Mouse (Mus musculus) CH12.LX (cell line): ENCODE data around the gene Scaf4. TPM values are rescaled to one million over a fixed set of nuclear protein-coding genes. Genes with fewer than 3 reads are reported as not detected.

ENCODE experiments used
- DNase-seq: peaks from one replicate; pipeline ENCODE4 v3.0.0-alpha.2; 2013; ENCODE audit errors: extremely low read depth
- H3K27ac ChIP-seq: 2 replicates; pipeline ENCODE4 v1.5.1; 2012; ENCODE audit warnings: low read depth, mild to moderate bottlenecking, control low read depth, moderate library complexity; ENCODE audit not compliant: insufficient read depth
- H3K27me3 ChIP-seq: replicated peaks from 2 replicates; pipeline ENCODE3; 2012; ENCODE audit warnings: inconsistent platforms
- H3K36me3 ChIP-seq, 2 experiments: replicated peaks in 1 of 2; 2 replicates each; pipeline versions ENCODE3 to v1.6.1; 2012; ENCODE audit warnings: inconsistent platforms in 1 of 2, low read length in 1 of 2, mild to moderate bottlenecking in 1 of 2, mixed read lengths in 1 of 2, moderate library complexity in 1 of 2; ENCODE audit not compliant: control insufficient read depth in 1 of 2, insufficient read depth in 1 of 2
- H3K4me1 ChIP-seq, 2 experiments: 2 replicates each; pipeline ENCODE4 v1.6.1; 2012; ENCODE audit warnings: inconsistent platforms in 1 of 2, moderate library complexity in 1 of 2; ENCODE audit not compliant: insufficient read depth in 2 of 2, control insufficient read depth in 1 of 2
- H3K4me2 ChIP-seq: 2 replicates; pipeline ENCODE4 v1.6.1; 2012; ENCODE audit warnings: low read depth, mild to moderate bottlenecking, control low read depth; ENCODE audit not compliant: poor library complexity, insufficient read depth, severe bottlenecking
- H3K4me3 ChIP-seq, 3 experiments: fragments of 150-350 bp in 1 of 3; sonication (generic) in 1 of 3; replicated peaks in 1 of 3; 2 replicates each; pipeline versions ENCODE3 to v1.5.1; 2011 to 2012; ENCODE audit warnings: low read depth in 2 of 3, low read length in 2 of 3, mild to moderate bottlenecking in 2 of 3, moderate library complexity in 2 of 3, control low read depth in 1 of 3, improper control_type of control experiment in 1 of 3, inconsistent platforms in 1 of 3, mixed read lengths in 1 of 3; ENCODE audit not compliant: poor library complexity in 1 of 3
- H3K79me2 ChIP-seq: replicated peaks from 2 replicates; pipeline ENCODE4 v1.6.1; 2012; ENCODE audit warnings: mild to moderate bottlenecking, moderate library complexity; ENCODE audit not compliant: control insufficient read depth, poor library complexity, insufficient read depth, severe bottlenecking; ENCODE audit errors: extremely low read depth
- H3K9ac ChIP-seq: 2 replicates; pipeline ENCODE4 v1.6.1; 2012; ENCODE audit warnings: low read depth, mild to moderate bottlenecking, control low read depth, moderate library complexity; ENCODE audit not compliant: insufficient read depth
- H3K9me3 ChIP-seq: replicated peaks from 2 replicates; pipeline ENCODE3; 2012; ENCODE audit warnings: low read length, inconsistent platforms, mixed read lengths
- CTCF ChIP-seq, 2 experiments: IDR thresholded peaks in 1 of 2; conservative IDR thresholded peaks in 1 of 2; 2 replicates each; pipeline ENCODE4 v1.5.1; 2011 to 2012; ENCODE audit warnings: low read depth in 2 of 2, low read length in 2 of 2, improper control_type of control experiment in 1 of 2, inconsistent platforms in 1 of 2, mild to moderate bottlenecking in 1 of 2, moderate library complexity in 1 of 2
- ELF1 ChIP-seq: IDR thresholded peaks from 2 replicates; pipeline ENCODE4 v1.6.1; 2014; ENCODE audit warnings: low read depth, mild to moderate bottlenecking, inconsistent platforms, low read length, improper control_type of control experiment
- GABPA ChIP-seq: IDR thresholded peaks from 2 replicates; pipeline ENCODE4 v1.6.1; 2012; ENCODE audit warnings: low read depth, low read length, improper control_type of control experiment, inconsistent platforms; ENCODE audit not compliant: insufficient replicate concordance
- HCFC1 ChIP-seq: IDR thresholded peaks from 2 replicates; pipeline ENCODE4 v1.6.1; 2012; ENCODE audit warnings: low read depth, mild to moderate bottlenecking, inconsistent platforms, low read length, improper control_type of control experiment
- JUN ChIP-seq: IDR thresholded peaks from 2 replicates; pipeline ENCODE4 v1.6.1; 2011; ENCODE audit warnings: low read depth, mild to moderate bottlenecking, low read length, improper control_type of control experiment, moderate library complexity; ENCODE audit not compliant: insufficient read depth
- KAT2A ChIP-seq: IDR thresholded peaks from 2 replicates; pipeline ENCODE4 v1.6.1; 2012; ENCODE audit warnings: low read length, improper control_type of control experiment, inconsistent platforms; ENCODE audit not compliant: insufficient replicate concordance
- MAZ ChIP-seq: IDR thresholded peaks from 2 replicates; pipeline ENCODE4 v1.6.1; 2012; ENCODE audit warnings: low read depth, mild to moderate bottlenecking, inconsistent platforms, low read length, improper control_type of control experiment, moderate library complexity
- MEF2A ChIP-seq: IDR thresholded peaks from 2 replicates; pipeline ENCODE4 v1.6.1; 2014; ENCODE audit warnings: low read depth, mild to moderate bottlenecking, inconsistent platforms, low read length, improper control_type of control experiment, borderline replicate concordance
- MXI1 ChIP-seq: IDR thresholded peaks from 2 replicates; pipeline ENCODE4 v1.6.1; 2011; ENCODE audit warnings: mild to moderate bottlenecking, low read depth, low read length, improper control_type of control experiment
- MYC ChIP-seq: IDR thresholded peaks from 2 replicates; pipeline ENCODE4 v1.6.1; 2011; ENCODE audit warnings: low read depth, mild to moderate bottlenecking, improper control_type of control experiment, low read length
- NRF1 ChIP-seq: IDR thresholded peaks from 2 replicates; pipeline ENCODE4 v1.6.1; 2014; ENCODE audit warnings: low read depth, mild to moderate bottlenecking, inconsistent platforms, low read length, improper control_type of control experiment, moderate library complexity
- PAX5 ChIP-seq: IDR thresholded peaks from 2 replicates; pipeline ENCODE4 v1.6.1; 2012; ENCODE audit warnings: low read length, inconsistent platforms, mixed read lengths
- POLR2A ChIP-seq: IDR thresholded peaks from 2 replicates; pipeline ENCODE4 v1.6.1; 2011; ENCODE audit warnings: low read depth, mild to moderate bottlenecking, improper control_type of control experiment, low read length
- TBP ChIP-seq: conservative IDR thresholded peaks from 2 replicates; pipeline ENCODE4 v1.6.1; 2011; ENCODE audit warnings: low read depth, low read length, improper control_type of control experiment
- TCF12 ChIP-seq: IDR thresholded peaks from 2 replicates; pipeline ENCODE4 v1.6.1; 2014; ENCODE audit warnings: low read depth, mild to moderate bottlenecking, inconsistent platforms, low read length, improper control_type of control experiment
- UBTF ChIP-seq: IDR thresholded peaks from 2 replicates; pipeline ENCODE4 v1.6.1; 2012; ENCODE audit warnings: low read depth, mild to moderate bottlenecking, inconsistent platforms, low read length, improper control_type of control experiment, moderate library complexity
- ZC3H11A ChIP-seq: IDR thresholded peaks from 2 replicates; pipeline ENCODE4 v1.6.1; 2012; ENCODE audit warnings: low read depth, mild to moderate bottlenecking, inconsistent platforms, low read length, improper control_type of control experiment
- ZKSCAN1 ChIP-seq: IDR thresholded peaks from 2 replicates; pipeline ENCODE4 v1.6.1; 2012; ENCODE audit warnings: low read depth, inconsistent platforms, low read length, improper control_type of control experiment, borderline replicate concordance
- ZMIZ1 ChIP-seq: IDR thresholded peaks from 2 replicates; pipeline ENCODE4 v1.6.1; 2012; ENCODE audit warnings: low read depth, mild to moderate bottlenecking, inconsistent platforms, low read length, improper control_type of control experiment
- dilution Hi-C: fragments of 300-500 bp; cut with MboI; formaldehyde crosslinking; loops from 2 replicates; pipeline ENCODE4 v1.14.3; 2020; ENCODE audit warnings: low sequenced_read_pairs; ENCODE audit not compliant: extremely low pct_unique_long_range_greater_than_20kb, extremely low pct_ligation_motif_present
- in situ Hi-C: fragments of 300-500 bp; cut with MboI; formaldehyde crosslinking; loops from 3 replicates; pipeline ENCODE4 v1.14.3; 2019; ENCODE audit warnings: low sequenced_read_pairs, low pct_ligation_motif_present, low pct_unique_long_range_greater_than_20kb, mixed read lengths
- polyA plus RNA-seq: library from polyadenylated mRNA; unstranded; fragments of >175 nt; gene quantifications from 2 replicates; pipeline ENCODE4 v1.2.1, GENCODE M21; 2012; ENCODE audit warnings: low read depth; ENCODE audit not compliant: insufficient read length
- total RNA-seq, 2 experiments: library from RNA; depleted of rRNA; stranded (reverse); fragments of 300-350 nt in 1 of 2; fragments of >200 nt in 1 of 2; gene quantifications; 2 replicates each; pipeline ENCODE4 v1.2.3; 2012 to 2014

The Scaf4 gene
- total and polyA plus RNA-seq, 3 experiments = 6.0 to 60.4 (median 17.5) TPM

- peaks cover under 1 to 5% of the 10 kb centered on the region in 2 experiments for H3K36me3 ChIP-seq
- dilution Hi-C loops (no loop called here), in situ Hi-C loops (no loop called here)
- TF ChIP-seq CTCF (conservative IDR thresholded peaks at IDR 0.05 in 1 of 2, IDR thresholded peaks at IDR 0.05 in 1 of 2; ENCODE audit: low read depth in 2 of 2, low read length in 2 of 2) (no peak), GABPA (no peak), JUN (no peak), NRF1 (no peak), ZKSCAN1 (no peak), POLR2A (no peak), UBTF (no peak), ZC3H11A (no peak), KAT2A (no peak), HCFC1 (no peak), ZMIZ1 (no peak), TCF12 (no peak), ELF1 (no peak), MAZ (no peak), MYC (no peak)
- H3K79me2 ChIP-seq = peaks cover 22% of the 10 kb centered on the region
- no peak overlapping the region for H3K4me2 ChIP-seq
- H3K9me3 ChIP-seq = no peaks in the 10 kb centered on the region
- H3K4me1 ChIP-seq = peaks cover 7 to 23% of the 10 kb centered on the region in 2 experiments
- DNase-seq = no peak
- no peak overlapping the region for H3K4me3 ChIP-seq
- no peak overlapping the region for H3K27ac ChIP-seq
- no peak overlapping the region for H3K9ac ChIP-seq
- H3K27me3 ChIP-seq = no peaks in the 10 kb centered on the region
These were observed 66.4 kb downstream of the Scaf4 start for GRCm38 (mm10) chr16:90217926-90218325.

- Histone ChIP-seq H3K36me3 (peaks cover 0 to 1% of the 10 kb centered on the region in 2 experiments), H3K9me3 (no peaks in the 10 kb centered on the region), H3K79me2 (peaks cover 16% of the 10 kb centered on the region), H3K27me3 (no peaks in the 10 kb centered on the region), H3K9ac (no peak overlapping the region), H3K4me3 (no peak overlapping the region), H3K27ac (no peak overlapping the region), H3K4me1 (peaks cover 6 to 17% of the 10 kb centered on the region in 2 experiments), H3K4me2 (no peak overlapping the region)
- no peak for DNase-seq
- TF ChIP-seq TBP = no peak
- TF ChIP-seq MXI1 = no peak
- no peak for TF ChIP-seq PAX5
- no peak for TF ChIP-seq MEF2A
- in situ Hi-C loops = no loop called here
- dilution Hi-C loops = no loop called here
These were observed 66.9 kb downstream of the Scaf4 start for GRCm38 (mm10) chr16:90217356-90217755.
